Mouse (Mus musculus): Measurements from ENCODE around the gene Plau. TPM values are rescaled to one million over a fixed set of nuclear protein-coding genes. Genes with fewer than 3 reads are reported as not detected.

The Plau gene
- polyA plus RNA-seq, 1 experiment from 2014 or later: 1.2 TPM

- 77% methylated on average over 3 of the region's 3 CpGs for WGBS
- no peak overlapping the region for H3K4me3 ChIP-seq (ENCODE audit: low read length)
- H3K27ac ChIP-seq (ENCODE audit: low read length): no peak overlapping the region
- no peaks in the 10 kb centered on the region for H3K36me3 ChIP-seq (ENCODE audit: control insufficient read depth, insufficient read depth)
- H3K27me3 ChIP-seq (ENCODE audit: control insufficient read depth, insufficient read depth, low read length): no peaks in the 10 kb centered on the region
- no peak for ATAC-seq (replicated peaks; ENCODE audit: extremely low read depth, insufficient read depth, low FRiP score)
- H3K9me3 ChIP-seq (replicated peaks; ENCODE audit: control insufficient read depth, low read length): no peaks in the 10 kb centered on the region
- H3K9ac ChIP-seq (ENCODE audit: low read length): no peak overlapping the region
- H3K4me2 ChIP-seq (ENCODE audit: low read depth, low read length): no peak overlapping the region
- no peaks in the 10 kb centered on the region; the same call in 1 of the 2 replicates for H3K4me1 ChIP-seq (ENCODE audit: control insufficient read depth, insufficient read depth, low read length)
These were observed 11.2 kb downstream of the Plau start for GRCm38 (mm10) chr14:20847637-20848129.

DNA sequence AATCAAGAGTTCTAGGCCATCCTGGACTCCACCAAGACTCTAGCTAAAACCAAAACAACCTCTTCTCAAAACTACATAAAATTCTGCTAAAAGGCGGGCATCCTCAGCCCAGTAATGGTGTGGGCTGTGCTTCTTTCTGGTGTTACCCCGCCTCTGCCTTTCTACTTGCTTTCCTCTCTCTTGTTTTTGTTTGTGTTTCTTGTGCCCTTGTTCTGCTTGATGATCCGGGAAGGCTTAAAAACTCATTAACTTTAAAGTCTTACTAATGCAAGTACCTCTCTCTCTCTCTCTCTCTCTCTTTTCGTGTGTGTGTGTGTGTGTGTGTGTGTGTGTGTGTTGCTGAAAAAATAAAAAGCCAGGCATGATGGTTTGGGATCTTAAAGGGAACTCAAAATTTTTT lies 13.3 kb downstream of the Plau start:
- H3K4me1 ChIP-seq (ENCODE audit: control insufficient read depth, insufficient read depth, low read length): no peaks in the 10 kb centered on the region; the same call in 1 of the 2 replicates
- H3K9me3 ChIP-seq (replicated peaks; ENCODE audit: control insufficient read depth, low read length): no peaks in the 10 kb centered on the region
- H3K9ac ChIP-seq (ENCODE audit: low read length): no peak overlapping the region
- no peak for ATAC-seq (replicated peaks; ENCODE audit: extremely low read depth, insufficient read depth, low FRiP score)
- no peak overlapping the region for H3K4me3 ChIP-seq (ENCODE audit: low read length)
- no peak overlapping the region for H3K4me2 ChIP-seq (ENCODE audit: low read depth, low read length)
- H3K36me3 ChIP-seq (ENCODE audit: control insufficient read depth, insufficient read depth): no peaks in the 10 kb centered on the region
- no peak overlapping the region for H3K27ac ChIP-seq (ENCODE audit: low read length)
- no peaks in the 10 kb centered on the region for H3K27me3 ChIP-seq (ENCODE audit: control insufficient read depth, insufficient read depth, low read length)
- 68% methylated on average over 4 of the region's 4 CpGs for WGBS

GRCm38 (mm10) chr14:20850498-20850897 lies 14.0 kb downstream of the Plau start:
- H3K4me3 ChIP-seq (ENCODE audit: low read length): no peak overlapping the region
- H3K27ac ChIP-seq (ENCODE audit: low read length): no peak overlapping the region
- H3K9ac ChIP-seq (ENCODE audit: low read length): no peak overlapping the region
- no peak overlapping the region for H3K4me2 ChIP-seq (ENCODE audit: low read depth, low read length)
- H3K36me3 ChIP-seq (ENCODE audit: control insufficient read depth, insufficient read depth): no peaks in the 10 kb centered on the region
- H3K9me3 ChIP-seq (replicated peaks; ENCODE audit: control insufficient read depth, low read length): no peaks in the 10 kb centered on the region
- no peaks in the 10 kb centered on the region; the same call in 1 of the 2 replicates for H3K4me1 ChIP-seq (ENCODE audit: control insufficient read depth, insufficient read depth, low read length)
- WGBS: 67% methylated on average over 2 of the region's 2 CpGs
- H3K27me3 ChIP-seq (ENCODE audit: control insufficient read depth, insufficient read depth, low read length): no peaks in the 10 kb centered on the region
- ATAC-seq (replicated peaks; ENCODE audit: extremely low read depth, insufficient read depth, low FRiP score): no peak

GRCm38 (mm10) chr14:20851776-20852175 lies 15.3 kb downstream of the Plau start:
- Histone ChIP-seq H3K9me3 (replicated peaks; ENCODE audit: control insufficient read depth, low read length) (no peaks in the 10 kb centered on the region), H3K4me3 (ENCODE audit: low read length) (no peak overlapping the region), H3K27ac (ENCODE audit: low read length) (no peak overlapping the region), H3K9ac (ENCODE audit: low read length) (no peak overlapping the region), H3K4me1 (ENCODE audit: control insufficient read depth, insufficient read depth, low read length) (no peaks in the 10 kb centered on the region), H3K27me3 (ENCODE audit: control insufficient read depth, insufficient read depth, low read length) (no peaks in the 10 kb centered on the region), H3K4me2 (ENCODE audit: low read depth, low read length) (no peak overlapping the region), H3K36me3 (ENCODE audit: control insufficient read depth, insufficient read depth) (no peaks in the 10 kb centered on the region)
- ATAC-seq (replicated peaks; ENCODE audit: extremely low read depth, insufficient read depth, low FRiP score): no peak

DNA sequence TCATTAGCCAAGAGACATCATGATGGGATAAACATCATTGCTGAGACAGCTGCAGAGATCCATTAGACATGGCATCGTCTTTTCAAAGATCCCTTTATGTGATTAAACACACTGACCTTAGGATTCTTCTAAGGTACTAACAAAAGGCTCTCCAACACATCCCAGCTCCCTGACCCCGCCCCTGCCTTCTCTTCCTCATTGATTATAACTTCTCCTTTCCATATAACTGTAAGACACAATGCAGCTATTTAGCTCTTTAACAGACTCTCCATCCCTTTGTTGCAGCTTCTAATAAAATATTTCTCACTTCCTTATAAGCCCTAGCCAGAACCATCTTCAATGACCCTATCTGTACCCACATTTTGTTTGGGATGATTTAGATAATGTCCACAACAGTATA lies 24.7 kb downstream of the Plau start:
- no peak for ATAC-seq (replicated peaks; ENCODE audit: extremely low read depth, insufficient read depth, low FRiP score)
- Histone ChIP-seq H3K9me3 (replicated peaks; ENCODE audit: control insufficient read depth, low read length) (no peaks in the 10 kb centered on the region), H3K4me3 (ENCODE audit: low read length) (no peak overlapping the region), H3K36me3 (ENCODE audit: control insufficient read depth, insufficient read depth) (no peaks in the 10 kb centered on the region), H3K9ac (ENCODE audit: low read length) (no peak overlapping the region), H3K4me1 (ENCODE audit: control insufficient read depth, insufficient read depth, low read length) (no peaks in the 10 kb centered on the region), H3K27me3 (ENCODE audit: control insufficient read depth, insufficient read depth, low read length) (no peaks in the 10 kb centered on the region), H3K4me2 (ENCODE audit: low read depth, low read length) (no peak overlapping the region), H3K27ac (ENCODE audit: low read length) (no peak overlapping the region)
- WGBS: 75% methylated on average over 2 of the region's 2 CpGs

GRCm38 (mm10) chr14:20861559-20861958 lies 25.1 kb downstream of the Plau start:
- ATAC-seq (replicated peaks; ENCODE audit: extremely low read depth, insufficient read depth, low FRiP score): no peak
- H3K4me1 ChIP-seq (ENCODE audit: control insufficient read depth, insufficient read depth, low read length): no peaks in the 10 kb centered on the region
- 63% methylated on average over 5 of the region's 5 CpGs for WGBS
- no peak overlapping the region for H3K4me2 ChIP-seq (ENCODE audit: low read depth, low read length)
- H3K36me3 ChIP-seq (ENCODE audit: control insufficient read depth, insufficient read depth): no peaks in the 10 kb centered on the region
- no peak overlapping the region for H3K9ac ChIP-seq (ENCODE audit: low read length)
- no peak overlapping the region for H3K27ac ChIP-seq (ENCODE audit: low read length)
- no peak overlapping the region for H3K4me3 ChIP-seq (ENCODE audit: low read length)
- H3K9me3 ChIP-seq (replicated peaks; ENCODE audit: control insufficient read depth, low read length): no peaks in the 10 kb centered on the region
- H3K27me3 ChIP-seq (ENCODE audit: control insufficient read depth, insufficient read depth, low read length): no peaks in the 10 kb centered on the region

- Histone ChIP-seq H3K4me3 (ENCODE audit: low read length) (no peak overlapping the region), H3K4me2 (ENCODE audit: low read depth, low read length) (no peak overlapping the region), H3K27ac (ENCODE audit: low read length) (no peak overlapping the region), H3K9me3 (replicated peaks; ENCODE audit: control insufficient read depth, low read length) (no peaks in the 10 kb centered on the region), H3K4me1 (ENCODE audit: control insufficient read depth, insufficient read depth, low read length) (no peaks in the 10 kb centered on the region), H3K27me3 (ENCODE audit: control insufficient read depth, insufficient read depth, low read length) (no peaks in the 10 kb centered on the region), H3K36me3 (ENCODE audit: control insufficient read depth, insufficient read depth) (no peaks in the 10 kb centered on the region), H3K9ac (ENCODE audit: low read length) (no peak overlapping the region)
- ATAC-seq (replicated peaks; ENCODE audit: extremely low read depth, insufficient read depth, low FRiP score): no peak
- 70% methylated on average over 6 of the region's 6 CpGs for WGBS
These were observed 27.0 kb downstream of the Plau start for GRCm38 (mm10) chr14:20863306-20864065.

- Histone ChIP-seq H3K9ac (ENCODE audit: low read length) (no peak overlapping the region), H3K36me3 (ENCODE audit: control insufficient read depth, insufficient read depth) (no peaks in the 10 kb centered on the region), H3K4me2 (ENCODE audit: low read depth, low read length) (no peak overlapping the region), H3K27me3 (ENCODE audit: control insufficient read depth, insufficient read depth, low read length) (no peaks in the 10 kb centered on the region), H3K4me1 (ENCODE audit: control insufficient read depth, insufficient read depth, low read length) (no peaks in the 10 kb centered on the region), H3K4me3 (ENCODE audit: low read length) (no peak overlapping the region), H3K27ac (ENCODE audit: low read length) (no peak overlapping the region), H3K9me3 (replicated peaks; ENCODE audit: control insufficient read depth, low read length) (no peaks in the 10 kb centered on the region)
- WGBS: 63% methylated on average over 4 of the region's 4 CpGs
- ATAC-seq (replicated peaks; ENCODE audit: extremely low read depth, insufficient read depth, low FRiP score): no peak
These were observed 27.7 kb downstream of the Plau start for GRCm38 (mm10) chr14:20864192-20864591.

DNA sequence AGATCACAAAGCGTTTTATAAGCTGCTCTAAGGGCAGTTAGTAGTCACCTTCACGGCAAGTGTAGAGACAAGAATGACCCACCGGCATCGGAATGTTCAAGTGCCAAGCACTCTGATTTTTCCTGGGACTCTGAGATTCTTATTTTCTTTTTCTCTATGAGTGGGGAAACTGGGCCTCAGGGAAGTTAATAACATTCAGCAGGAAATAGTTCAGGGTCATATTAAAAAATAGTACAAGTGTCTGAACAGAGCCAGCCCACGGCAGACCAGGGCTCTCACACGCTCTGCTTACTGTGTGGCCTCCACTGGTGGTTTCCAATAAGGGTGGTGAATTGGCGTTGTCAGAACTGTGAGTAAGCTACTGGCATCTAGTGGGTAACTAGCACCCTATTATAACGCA lies 29.1 kb downstream of the Plau start:
- no peak overlapping the region for H3K4me2 ChIP-seq (ENCODE audit: low read depth, low read length)
- 83% methylated on average over 8 of the region's 8 CpGs for WGBS
- no peaks in the 10 kb centered on the region for H3K4me1 ChIP-seq (ENCODE audit: control insufficient read depth, insufficient read depth, low read length)
- no peak for ATAC-seq (replicated peaks; ENCODE audit: extremely low read depth, insufficient read depth, low FRiP score)
- H3K36me3 ChIP-seq (ENCODE audit: control insufficient read depth, insufficient read depth): no peaks in the 10 kb centered on the region
- H3K27ac ChIP-seq (ENCODE audit: low read length): no peak overlapping the region
- no peak overlapping the region for H3K4me3 ChIP-seq (ENCODE audit: low read length)
- no peak overlapping the region for H3K9ac ChIP-seq (ENCODE audit: low read length)
- H3K9me3 ChIP-seq (replicated peaks; ENCODE audit: control insufficient read depth, low read length): no peaks in the 10 kb centered on the region
- no peaks in the 10 kb centered on the region for H3K27me3 ChIP-seq (ENCODE audit: control insufficient read depth, insufficient read depth, low read length)

All from heart, embryonic 16.5 days (tissue).